14 mouse cellular contexts compared by ENCODE assay signal in genomic region chr2:143876929-143877632, GRCm38 (mm10). TPM values are rescaled to one million over a fixed set of nuclear protein-coding genes. Genes with fewer than 3 reads are reported as not detected.
A peak's percentile ranks its signal among the peaks of the same experiment; 100 is the strongest.
DNase-seq lines count a peak whose midpoint lies in the region; ATAC-seq and TF ChIP-seq lines count a peak whose summit lies in the region.
"Had no signal": no experiment of that assay in that cellular context is flagged by ENCODE, and none has a peak within 500 bp of the region (broad histone marks: within the 10 kb centered on the region; RNA-seq: fewer than 3 reads in every experiment).

No protein-coding gene starts in this region.

- intact Hi-C loops in left cerebral cortex, postnatal 10 days (cut with DNase I): no loop called here

- H3K9ac ChIP-seq in embryonic facial prominence, embryonic 14.5 days (ENCODE audit: low read depth, low read length): no peak overlapping the region
- no peak overlapping the region for H3K9ac ChIP-seq in midbrain, postnatal 0 days (replicated peaks; ENCODE audit: low read length, poor library complexity, severe bottlenecking)
- no peak overlapping the region for H3K9ac ChIP-seq in midbrain, embryonic 15.5 days
- no peak overlapping the region for H3K9ac ChIP-seq in stomach, postnatal 0 days (ENCODE audit: low read length)
- H3K9ac ChIP-seq: hindbrain, embryonic 15.5 days; limb, embryonic 12.5 days; midbrain, embryonic 12.5 days had no signal

- no peak overlapping the region for H3K4me2 ChIP-seq in embryonic facial prominence, embryonic 14.5 days (ENCODE audit: low read depth, low read length)
- H3K4me2 ChIP-seq in midbrain, postnatal 0 days (ENCODE audit: low read depth, low read length, poor library complexity, severe bottlenecking): no peak overlapping the region
- H3K4me2 ChIP-seq in midbrain, embryonic 15.5 days: no peak overlapping the region
- H3K4me2 ChIP-seq in stomach, postnatal 0 days (replicated peaks; ENCODE audit: low read depth): no peak overlapping the region
- H3K4me2 ChIP-seq: hindbrain, embryonic 15.5 days; limb, embryonic 12.5 days; midbrain, embryonic 12.5 days had no signal

- H3K9me3 ChIP-seq in embryonic facial prominence, embryonic 14.5 days (ENCODE audit: control insufficient read depth, low read length): no peaks in the 10 kb centered on the region
- no peaks in the 10 kb centered on the region for H3K9me3 ChIP-seq in embryonic facial prominence, embryonic 10.5 days
- no peaks in the 10 kb centered on the region for H3K9me3 ChIP-seq in midbrain, postnatal 0 days (ENCODE audit: low read length)
- no peaks in the 10 kb centered on the region for H3K9me3 ChIP-seq in midbrain, embryonic 15.5 days
- H3K9me3 ChIP-seq in stomach, postnatal 0 days (ENCODE audit: control insufficient read depth, low read length): no peaks in the 10 kb centered on the region
- H3K9me3 ChIP-seq: hindbrain, embryonic 15.5 days; limb, embryonic 12.5 days; midbrain, embryonic 12.5 days had no signal

- no peak for ATAC-seq in embryonic facial prominence, embryonic 14.5 days (ENCODE audit: low read depth)
- ATAC-seq in midbrain, postnatal 0 days (ENCODE audit: low FRiP score): no peak
- no peak for ATAC-seq in midbrain, embryonic 15.5 days (replicated peaks)
- no peak for ATAC-seq in stomach, postnatal 0 days (ENCODE audit: low FRiP score, low TSS enrichment)

- no peaks in the 10 kb centered on the region for H3K4me1 ChIP-seq in embryonic facial prominence, embryonic 14.5 days (ENCODE audit: control insufficient read depth, insufficient read depth, low read length)
- no peaks in the 10 kb centered on the region for H3K4me1 ChIP-seq in embryonic facial prominence, embryonic 10.5 days
- H3K4me1 ChIP-seq in midbrain, postnatal 0 days (ENCODE audit: insufficient read depth, low read length): no peaks in the 10 kb centered on the region
- H3K4me1 ChIP-seq in midbrain, embryonic 15.5 days: no peaks in the 10 kb centered on the region
- H3K4me1 ChIP-seq in stomach, postnatal 0 days (replicated peaks; ENCODE audit: control insufficient read depth, insufficient read depth): no peaks in the 10 kb centered on the region
- H3K4me1 ChIP-seq: hindbrain, embryonic 15.5 days; limb, embryonic 12.5 days; midbrain, embryonic 12.5 days had no signal

- H3K4me3 ChIP-seq in embryonic facial prominence, embryonic 14.5 days (ENCODE audit: low read depth, low read length): no peak overlapping the region
- H3K4me3 ChIP-seq in embryonic facial prominence, embryonic 10.5 days: no peak overlapping the region
- no peak overlapping the region for H3K4me3 ChIP-seq in midbrain, postnatal 0 days (ENCODE audit: low read depth, low read length)
- H3K4me3 ChIP-seq in midbrain, embryonic 15.5 days: no peak overlapping the region
- no peak overlapping the region for H3K4me3 ChIP-seq in stomach, postnatal 0 days (ENCODE audit: low read depth, low read length)
- H3K4me3 ChIP-seq: erythroblast, embryonic 14.5 days; hindbrain, embryonic 15.5 days; layer of hippocampus, adult 2 months; limb, embryonic 12.5 days; midbrain, embryonic 12.5 days had no signal

- H3K27ac ChIP-seq in embryonic facial prominence, embryonic 14.5 days (replicated peaks; ENCODE audit: low read depth, low read length): no peak overlapping the region
- no peak overlapping the region for H3K27ac ChIP-seq in embryonic facial prominence, embryonic 10.5 days (replicated peaks)
- no peak overlapping the region for H3K27ac ChIP-seq in midbrain, postnatal 0 days (ENCODE audit: low read depth, low read length)
- H3K27ac ChIP-seq in midbrain, embryonic 15.5 days: no peak overlapping the region
- H3K27ac ChIP-seq in stomach, postnatal 0 days (replicated peaks): no peak overlapping the region
- H3K27ac ChIP-seq: hindbrain, embryonic 15.5 days; layer of hippocampus, adult 2 months; limb, embryonic 12.5 days; midbrain, embryonic 12.5 days had no signal

- WGBS in embryonic facial prominence, embryonic 14.5 days: 64% methylated on average over 4 of the region's 4 CpGs
- WGBS in embryonic facial prominence, embryonic 10.5 days: 72% methylated on average over 4 of the region's 4 CpGs
- WGBS in midbrain, postnatal 0 days: 67% methylated on average over 4 of the region's 4 CpGs
- WGBS in midbrain, embryonic 15.5 days: 70% methylated on average over 4 of the region's 4 CpGs
- 61% methylated on average over 4 of the region's 4 CpGs for WGBS in stomach, postnatal 0 days

- no peaks in the 10 kb centered on the region for H3K36me3 ChIP-seq in embryonic facial prominence, embryonic 14.5 days (ENCODE audit: control insufficient read depth, insufficient read depth, low read length)
- H3K36me3 ChIP-seq in embryonic facial prominence, embryonic 10.5 days (replicated peaks): no peaks in the 10 kb centered on the region
- no peaks in the 10 kb centered on the region for H3K36me3 ChIP-seq in midbrain, postnatal 0 days (ENCODE audit: insufficient read depth, low read length)
- no peaks in the 10 kb centered on the region for H3K36me3 ChIP-seq in midbrain, embryonic 15.5 days (replicated peaks)
- H3K36me3 ChIP-seq in stomach, postnatal 0 days (ENCODE audit: control insufficient read depth, insufficient read depth, low read length): no peaks in the 10 kb centered on the region
- H3K36me3 ChIP-seq: hindbrain, embryonic 15.5 days; limb, embryonic 12.5 days; midbrain, embryonic 12.5 days had no signal

- H3K27me3 ChIP-seq in embryonic facial prominence, embryonic 14.5 days (replicated peaks; ENCODE audit: control insufficient read depth, insufficient read depth, low read length): no peaks in the 10 kb centered on the region
- no peaks in the 10 kb centered on the region for H3K27me3 ChIP-seq in embryonic facial prominence, embryonic 10.5 days (replicated peaks; ENCODE audit: low read depth, poor library complexity, severe bottlenecking)
- H3K27me3 ChIP-seq in midbrain, postnatal 0 days (ENCODE audit: insufficient read depth, low read length): no peaks in the 10 kb centered on the region
- H3K27me3 ChIP-seq in midbrain, embryonic 15.5 days (replicated peaks): no peaks in the 10 kb centered on the region
- H3K27me3 ChIP-seq in stomach, postnatal 0 days (ENCODE audit: control insufficient read depth, insufficient read depth, low read length): no peaks in the 10 kb centered on the region
- H3K27me3 ChIP-seq: hindbrain, embryonic 15.5 days; limb, embryonic 12.5 days; midbrain, embryonic 12.5 days had no signal

- no peak for TF ChIP-seq EP300 in stomach, postnatal 0 days (optimal IDR thresholded peaks at IDR 0.05)

- peak; percentile 70 for TF ChIP-seq CTCF in midbrain, postnatal 0 days (IDR thresholded peaks at IDR 0.05)
- TF ChIP-seq CTCF in stomach, postnatal 0 days (IDR thresholded peaks at IDR 0.05; ENCODE audit: low read depth): peak; percentile 69

- peak; percentile 32 for DNase-seq in embryonic facial prominence, embryonic 14.5 days (ENCODE audit: low spot score)
- no peak for DNase-seq in embryonic facial prominence, embryonic 10.5 days (ENCODE audit: low spot score)
- DNase-seq in kidney, adult 9 months: peak; percentile 22
- no peak for DNase-seq in kidney, adult 18-20 months
- peak; percentile 38 for DNase-seq in midbrain, postnatal 0 days (ENCODE audit: low spot score)
- peak; percentile 30 for DNase-seq in stomach, postnatal 0 days (ENCODE audit: low spot score)
- DNase-seq in left cerebral cortex, postnatal 10 days (ENCODE audit: extremely low spot score in 1 of 2, low spot score in 2 of 2): no peak
- DNase-seq: right cerebral cortex, adult 18-20 months had no signal

RNA-seq across cellular contexts. Expression of gene Bfsp1, which starts 14.1 kb away (rescaled TPM):
- 3.0 and 3.8 TPM in 2 replicates for polyA plus RNA-seq in embryonic facial prominence, embryonic 14.5 days (2014; fragmentation: Nextera tagmentation; extraction: Ambion mirVana)
- 0.60 and 1.2 TPM in 2 replicates for polyA plus RNA-seq in embryonic facial prominence, embryonic 10.5 days (2016; fragmentation: Nextera tagmentation; extraction: Ambion mirVana)
- 1.5 and 2.5 TPM in 2 replicates for total RNA-seq in midbrain, postnatal 0 days (2014; rRNA removed)
- 2.5 TPM in 2 replicates for polyA plus RNA-seq in midbrain, postnatal 0 days (2015; fragmentation: Nextera tagmentation; extraction: Ambion mirVana)
- polyA plus RNA-seq in midbrain, embryonic 15.5 days (2015; fragmentation: Nextera tagmentation; extraction: Ambion mirVana): 1.8 and 1.9 TPM in 2 replicates
- polyA plus RNA-seq in stomach, postnatal 0 days (2015; fragmentation: Nextera tagmentation; extraction: Ambion mirVana): 1.5 and 1.6 TPM in 2 replicates
- total RNA-seq in left cerebral cortex, postnatal 10 days (2021): 1 to 10 TPM; 3.1 to 3.7 TPM
- polyA plus RNA-seq: erythroblast, embryonic 14.5 days had no signal

RNA-seq across cellular contexts. Expression of gene Dstn, which starts 38.0 kb away (rescaled TPM):
- polyA plus RNA-seq in embryonic facial prominence, embryonic 14.5 days (2014; fragmentation: Nextera tagmentation; extraction: Ambion mirVana): 389 and 391 TPM in 2 replicates
- 331 and 339 TPM in 2 replicates for polyA plus RNA-seq in embryonic facial prominence, embryonic 10.5 days (2016; fragmentation: Nextera tagmentation; extraction: Ambion mirVana)
- total RNA-seq in midbrain, postnatal 0 days (2014; rRNA removed): 244 and 284 TPM in 2 replicates
- 409 and 413 TPM in 2 replicates for polyA plus RNA-seq in midbrain, postnatal 0 days (2015; fragmentation: Nextera tagmentation; extraction: Ambion mirVana)
- polyA plus RNA-seq in midbrain, embryonic 15.5 days (2015; fragmentation: Nextera tagmentation; extraction: Ambion mirVana): 385 and 388 TPM in 2 replicates
- polyA plus RNA-seq in stomach, postnatal 0 days (2015; fragmentation: Nextera tagmentation; extraction: Ambion mirVana): 968 and 971 TPM in 2 replicates
- 100 to 1,000 TPM; 257 to 270 TPM for total RNA-seq in left cerebral cortex, postnatal 10 days (2021)

Comparison
In these comparisons a context has a peak if more than half of its experiments do, and no peak if none do; other contexts are left out.
1. DNase-seq: peak in embryonic facial prominence, embryonic 14.5 days (single experiment), kidney, adult 9 months (single experiment), midbrain, postnatal 0 days (single experiment) and stomach, postnatal 0 days (single experiment); none in embryonic facial prominence, embryonic 10.5 days (single experiment), kidney, adult 18-20 months (single experiment) and left cerebral cortex, postnatal 10 days (0 of 2).